Mouse (Mus musculus): ENCODE measurements around the gene Nfyb. TPM values are rescaled to one million over a fixed set of nuclear protein-coding genes. Genes with fewer than 3 reads are reported as not detected.

The Nfyb gene
- polyA plus RNA-seq, 1 experiment: 10.1 TPM

DNA sequence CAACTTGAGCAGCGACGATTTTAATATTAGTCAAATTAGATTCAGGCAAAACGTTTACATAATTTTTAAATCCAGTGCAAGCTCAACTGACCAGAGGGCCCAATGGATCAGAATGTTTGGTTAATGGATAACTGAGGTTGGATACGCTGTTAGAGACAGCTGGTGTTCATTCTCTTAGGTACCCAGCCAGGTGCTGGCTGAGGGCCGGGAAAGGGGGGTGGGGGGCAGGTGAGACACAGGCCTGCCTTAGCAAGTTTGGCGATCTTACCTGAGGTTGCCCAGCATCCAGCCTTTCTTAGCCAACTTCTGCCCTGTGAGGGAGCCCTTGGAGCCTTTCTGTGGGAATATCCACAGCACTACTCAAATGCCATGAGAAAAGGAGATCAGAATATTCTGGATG is 41.2 kb upstream of the Nfyb start:
- Histone ChIP-seq H3K36me3 (ENCODE audit: control insufficient read depth, insufficient read depth, low read length) (no peaks in the 10 kb centered on the region), H3K4me1 (ENCODE audit: control insufficient read depth, insufficient read depth, low read length) (peaks cover 20% of the 10 kb centered on the region), H3K27ac (ENCODE audit: insufficient read depth, low read depth, low read length) (peak overlapping the region; percentile 82), H3K27me3 (replicated peaks; ENCODE audit: control insufficient read depth, insufficient read depth, low read length) (no peaks in the 10 kb centered on the region), H3K4me3 (ENCODE audit: insufficient read depth, low read depth, low read length) (no peak overlapping the region)
- TF ChIP-seq CTCF (conservative IDR thresholded peaks at IDR 0.05; ENCODE audit: insufficient read depth, insufficient read length, low read depth, low read length) (no peak), POLR2A (IDR thresholded peaks at IDR 0.05; ENCODE audit: low read depth, low read length) (no peak)
- 31% methylated on average over 6 of the region's 6 CpGs for WGBS
- peak; percentile 91 for DNase-seq

DNA sequence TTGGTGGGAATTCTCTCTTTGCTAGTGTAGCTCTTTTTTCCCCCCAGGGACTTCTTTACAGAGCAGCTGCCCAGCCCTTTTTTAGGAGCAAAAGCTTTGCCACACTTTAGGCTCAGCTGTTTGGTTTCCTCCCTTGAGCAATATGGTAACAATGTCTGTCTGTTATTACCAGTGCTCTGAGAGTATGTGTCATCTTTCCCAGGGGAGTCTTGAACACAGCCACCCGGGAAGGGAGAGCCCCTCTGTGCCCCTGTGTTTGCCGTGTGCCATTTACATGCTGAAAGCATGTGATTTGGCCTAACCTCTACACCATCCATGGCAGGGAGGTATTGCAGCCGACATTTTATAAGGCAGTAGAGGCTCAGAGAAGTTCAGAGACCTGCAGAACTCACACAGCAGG is 40.5 kb upstream of the Nfyb start:
- no peak for TF ChIP-seq CTCF (conservative IDR thresholded peaks at IDR 0.05; ENCODE audit: insufficient read depth, insufficient read length, low read depth, low read length)
- TF ChIP-seq POLR2A (IDR thresholded peaks at IDR 0.05; ENCODE audit: low read depth, low read length): no peak
- Histone ChIP-seq H3K4me1 (ENCODE audit: control insufficient read depth, insufficient read depth, low read length) (peaks cover 20% of the 10 kb centered on the region), H3K27ac (ENCODE audit: insufficient read depth, low read depth, low read length) (peak overlapping the region; percentile 82), H3K27me3 (replicated peaks; ENCODE audit: control insufficient read depth, insufficient read depth, low read length) (no peaks in the 10 kb centered on the region), H3K36me3 (ENCODE audit: control insufficient read depth, insufficient read depth, low read length) (no peaks in the 10 kb centered on the region), H3K4me3 (ENCODE audit: insufficient read depth, low read depth, low read length) (no peak overlapping the region)
- no peak for DNase-seq
- WGBS: 75% methylated on average over 3 of the region's 3 CpGs

GRCm38 (mm10) chr10:82800094-82800493 is 36.1 kb upstream of the Nfyb start:
- Histone ChIP-seq H3K4me3 (ENCODE audit: insufficient read depth, low read depth, low read length) (no peak overlapping the region), H3K36me3 (ENCODE audit: control insufficient read depth, insufficient read depth, low read length) (no peaks in the 10 kb centered on the region), H3K27ac (ENCODE audit: insufficient read depth, low read depth, low read length) (no peak overlapping the region), H3K4me1 (ENCODE audit: control insufficient read depth, insufficient read depth, low read length) (peaks cover 7% of the 10 kb centered on the region), H3K27me3 (replicated peaks; ENCODE audit: control insufficient read depth, insufficient read depth, low read length) (no peaks in the 10 kb centered on the region)
- DNase-seq: no peak
- WGBS: 80% methylated on average over 5 of the region's 5 CpGs
- TF ChIP-seq CTCF (conservative IDR thresholded peaks at IDR 0.05; ENCODE audit: insufficient read depth, insufficient read length, low read depth, low read length) (no peak), POLR2A (IDR thresholded peaks at IDR 0.05; ENCODE audit: low read depth, low read length) (no peak)

- TF ChIP-seq POLR2A (IDR thresholded peaks at IDR 0.05; ENCODE audit: low read depth, low read length) (no peak), CTCF (conservative IDR thresholded peaks at IDR 0.05; ENCODE audit: insufficient read depth, insufficient read length, low read depth, low read length) (0 out of 2 replicates have a peak, but pooled peaks have one; percentile 2)
- WGBS: 45% methylated on average over 11 of the region's 11 CpGs
- Histone ChIP-seq H3K36me3 (ENCODE audit: control insufficient read depth, insufficient read depth, low read length) (no peaks in the 10 kb centered on the region), H3K27me3 (replicated peaks; ENCODE audit: control insufficient read depth, insufficient read depth, low read length) (no peaks in the 10 kb centered on the region), H3K4me1 (ENCODE audit: control insufficient read depth, insufficient read depth, low read length) (no peaks in the 10 kb centered on the region), H3K4me3 (ENCODE audit: insufficient read depth, low read depth, low read length) (no peak overlapping the region), H3K27ac (ENCODE audit: insufficient read depth, low read depth, low read length) (no peak overlapping the region)
- no peak for DNase-seq
These were observed 34.5 kb upstream of the Nfyb start for GRCm38 (mm10) chr10:82798312-82798933.

- no peaks in the 10 kb centered on the region for H3K36me3 ChIP-seq (ENCODE audit: control insufficient read depth, insufficient read depth, low read length)
- TF ChIP-seq POLR2A (IDR thresholded peaks at IDR 0.05; ENCODE audit: low read depth, low read length) (no peak), CTCF (conservative IDR thresholded peaks at IDR 0.05; ENCODE audit: insufficient read depth, insufficient read length, low read depth, low read length) (no peak)
- WGBS: 80% methylated on average over 4 of the region's 4 CpGs
- no peak for DNase-seq
- H3K27ac ChIP-seq (ENCODE audit: insufficient read depth, low read depth, low read length): no peak overlapping the region
- H3K4me1 ChIP-seq (ENCODE audit: control insufficient read depth, insufficient read depth, low read length): no peaks in the 10 kb centered on the region
- no peaks in the 10 kb centered on the region for H3K27me3 ChIP-seq (replicated peaks; ENCODE audit: control insufficient read depth, insufficient read depth, low read length)
- no peak overlapping the region for H3K4me3 ChIP-seq (ENCODE audit: insufficient read depth, low read depth, low read length)
These were observed 33.2 kb upstream of the Nfyb start for GRCm38 (mm10) chr10:82797119-82797491.

DNA sequence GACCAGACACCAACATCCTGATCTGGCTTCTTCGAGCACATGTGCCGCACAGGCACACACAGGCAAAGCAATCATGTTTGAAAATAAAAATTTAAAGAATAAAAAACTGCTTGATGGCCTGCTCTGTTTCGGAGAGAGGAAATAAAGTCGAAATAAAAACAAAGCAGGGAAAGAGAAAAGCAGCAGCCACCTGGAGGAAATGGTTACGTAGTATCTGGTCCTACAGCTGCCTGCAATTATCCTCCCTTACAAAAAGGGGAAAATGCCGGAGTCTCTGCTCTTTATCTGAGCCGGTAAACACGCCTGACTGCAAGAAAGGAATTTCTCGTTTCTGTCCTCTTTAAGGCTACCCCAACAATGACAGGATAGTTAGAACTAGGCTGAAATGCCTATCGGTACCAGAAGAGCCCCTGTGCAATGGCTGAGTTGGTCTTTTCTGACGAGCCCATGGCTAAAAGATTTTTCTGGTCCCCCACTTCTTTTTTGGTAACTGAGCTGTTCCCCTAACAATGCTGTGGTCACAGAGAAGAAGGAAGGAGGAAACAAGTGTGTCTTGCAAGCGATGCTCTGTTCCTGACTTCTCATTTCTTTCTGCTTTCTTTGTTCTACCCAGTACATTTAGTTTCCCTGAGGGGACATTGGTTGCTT is 32.7 kb upstream of the Nfyb start:
- 56% methylated on average over 12 of the region's 12 CpGs for WGBS
- DNase-seq: no peak
- H3K4me3 ChIP-seq (ENCODE audit: insufficient read depth, low read depth, low read length): no peak overlapping the region
- H3K36me3 ChIP-seq (ENCODE audit: control insufficient read depth, insufficient read depth, low read length): no peaks in the 10 kb centered on the region
- TF ChIP-seq POLR2A (IDR thresholded peaks at IDR 0.05; ENCODE audit: low read depth, low read length): no peak
- no peak for TF ChIP-seq CTCF (conservative IDR thresholded peaks at IDR 0.05; ENCODE audit: insufficient read depth, insufficient read length, low read depth, low read length)
- no peaks in the 10 kb centered on the region for H3K27me3 ChIP-seq (replicated peaks; ENCODE audit: control insufficient read depth, insufficient read depth, low read length)
- H3K4me1 ChIP-seq (ENCODE audit: control insufficient read depth, insufficient read depth, low read length): no peaks in the 10 kb centered on the region
- no peak overlapping the region for H3K27ac ChIP-seq (ENCODE audit: insufficient read depth, low read depth, low read length)

DNA sequence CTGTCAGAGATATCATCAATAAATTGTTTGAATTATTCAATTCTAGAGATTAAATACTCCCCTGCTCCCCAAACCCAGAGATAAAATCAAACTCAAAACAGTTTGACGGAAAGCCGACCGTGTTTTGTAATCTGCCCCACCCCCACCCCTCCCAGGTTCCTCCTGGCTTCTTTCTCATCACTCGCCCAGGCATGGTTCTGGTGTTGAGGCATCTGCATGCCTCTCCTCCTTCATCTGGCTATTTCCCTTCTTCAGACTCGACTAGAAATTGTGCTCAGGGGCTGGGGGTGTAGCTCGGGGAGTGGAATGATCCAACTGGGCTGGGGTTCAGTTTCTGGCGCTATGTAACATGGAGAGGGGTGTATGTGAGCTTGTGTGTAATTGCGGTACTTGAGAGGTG is 31.8 kb upstream of the Nfyb start:
- WGBS: 41% methylated on average over 8 of the region's 8 CpGs
- no peak for DNase-seq

More for the DNA sequence above, 31.8 kb upstream of the Nfyb start:
- Histone ChIP-seq H3K27ac (ENCODE audit: insufficient read depth, low read depth, low read length) (no peak overlapping the region), H3K4me3 (ENCODE audit: insufficient read depth, low read depth, low read length) (no peak overlapping the region), H3K4me1 (ENCODE audit: control insufficient read depth, insufficient read depth, low read length) (no peaks in the 10 kb centered on the region), H3K27me3 (replicated peaks; ENCODE audit: control insufficient read depth, insufficient read depth, low read length) (no peaks in the 10 kb centered on the region), H3K36me3 (ENCODE audit: control insufficient read depth, insufficient read depth, low read length) (no peaks in the 10 kb centered on the region)
- TF ChIP-seq CTCF (conservative IDR thresholded peaks at IDR 0.05; ENCODE audit: insufficient read depth, insufficient read length, low read depth, low read length): no peak
- TF ChIP-seq POLR2A (IDR thresholded peaks at IDR 0.05; ENCODE audit: low read depth, low read length): no peak

Measured in kidney, adult 2 months (tissue).